Mouse (Mus musculus): ENCODE measurements around the gene Cxcl14. TPM values are rescaled to one million over a fixed set of nuclear protein-coding genes. Genes with fewer than 3 reads are reported as not detected.

The Cxcl14 gene
- polyA plus RNA-seq, 1 experiment from 2014 or later: 2.2 TPM

DNA sequence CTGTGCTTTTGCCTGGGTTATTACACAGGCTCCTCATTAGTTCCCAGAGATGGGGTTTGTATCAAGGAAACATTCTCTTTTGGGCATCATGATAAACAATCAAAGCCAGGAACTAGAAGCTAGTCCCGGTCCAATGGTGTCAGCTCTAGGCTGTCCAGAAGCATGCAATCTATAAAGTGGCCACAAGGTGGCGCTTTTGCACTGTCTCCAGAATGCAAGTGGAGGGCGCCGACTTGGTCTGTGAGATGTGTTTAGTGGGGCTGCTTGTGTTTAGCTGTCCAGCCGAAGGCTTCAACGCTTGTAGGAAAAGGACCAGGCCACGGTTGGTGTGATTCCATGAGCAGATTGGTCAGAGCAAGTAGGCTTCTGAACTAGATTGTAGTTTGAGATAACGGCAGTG, 16.9 kb downstream of the Cxcl14 start:
- H3K4me2 ChIP-seq (replicated peaks): no peak overlapping the region
- H3K27me3 ChIP-seq (ENCODE audit: control insufficient read depth, insufficient read depth, low read length): no peaks in the 10 kb centered on the region
- ATAC-seq (ENCODE audit: low FRiP score) (peak; percentile 81; the same call in 1 of the 2 replicates), DNase-seq (ENCODE audit: low spot score) (peak; percentile 97)
- H3K27ac ChIP-seq: no peak overlapping the region
- no peak overlapping the region for H3K9ac ChIP-seq
- no peak overlapping the region for H3K4me3 ChIP-seq (replicated peaks; ENCODE audit: low read length)
- WGBS: 24% methylated on average over 8 of the region's 8 CpGs
- no peaks in the 10 kb centered on the region for H3K36me3 ChIP-seq (replicated peaks; ENCODE audit: control insufficient read depth, insufficient read depth)
- no peaks in the 10 kb centered on the region for H3K4me1 ChIP-seq (replicated peaks; ENCODE audit: control insufficient read depth, insufficient read depth, low read length)
- H3K9me3 ChIP-seq (ENCODE audit: control insufficient read depth, low read length): no peaks in the 10 kb centered on the region

- ATAC-seq (ENCODE audit: low FRiP score): no peak
- no peak overlapping the region for H3K4me3 ChIP-seq (replicated peaks; ENCODE audit: low read length)
- peaks cover 6% of the 10 kb centered on the region; the same call in 1 of the 2 replicates for H3K9me3 ChIP-seq (ENCODE audit: control insufficient read depth, low read length)
- no peak overlapping the region for H3K4me2 ChIP-seq (replicated peaks)
- H3K36me3 ChIP-seq (replicated peaks; ENCODE audit: control insufficient read depth, insufficient read depth): no peaks in the 10 kb centered on the region
- H3K27ac ChIP-seq: no peak overlapping the region
- H3K27me3 ChIP-seq (ENCODE audit: control insufficient read depth, insufficient read depth, low read length): no peaks in the 10 kb centered on the region
- H3K9ac ChIP-seq: no peak overlapping the region
- WGBS: 59% methylated on average over 2 of the region's 2 CpGs
- no peak for DNase-seq (ENCODE audit: low spot score)
- H3K4me1 ChIP-seq (replicated peaks; ENCODE audit: control insufficient read depth, insufficient read depth, low read length): no peaks in the 10 kb centered on the region
Observed at GRCm38 (mm10) chr13:56275171-56275570, 21.2 kb downstream of the Cxcl14 start.

GRCm38 (mm10) chr13:56270124-56270523, 26.2 kb downstream of the Cxcl14 start:
- peaks cover 11% of the 10 kb centered on the region for H3K27me3 ChIP-seq (ENCODE audit: control insufficient read depth, insufficient read depth, low read length)
- ATAC-seq (ENCODE audit: low FRiP score) (no peak), DNase-seq (ENCODE audit: low spot score) (no peak)
- no peak overlapping the region for H3K27ac ChIP-seq
- peaks cover 6% of the 10 kb centered on the region; the same call in 1 of the 2 replicates for H3K9me3 ChIP-seq (ENCODE audit: control insufficient read depth, low read length)
- H3K9ac ChIP-seq: no peak overlapping the region
- no peak overlapping the region for H3K4me3 ChIP-seq (replicated peaks; ENCODE audit: low read length)
- H3K4me2 ChIP-seq (replicated peaks): no peak overlapping the region
- 63% methylated on average over 13 of the region's 13 CpGs for WGBS
- H3K4me1 ChIP-seq (replicated peaks; ENCODE audit: control insufficient read depth, insufficient read depth, low read length): no peaks in the 10 kb centered on the region
- no peaks in the 10 kb centered on the region for H3K36me3 ChIP-seq (replicated peaks; ENCODE audit: control insufficient read depth, insufficient read depth)

DNA sequence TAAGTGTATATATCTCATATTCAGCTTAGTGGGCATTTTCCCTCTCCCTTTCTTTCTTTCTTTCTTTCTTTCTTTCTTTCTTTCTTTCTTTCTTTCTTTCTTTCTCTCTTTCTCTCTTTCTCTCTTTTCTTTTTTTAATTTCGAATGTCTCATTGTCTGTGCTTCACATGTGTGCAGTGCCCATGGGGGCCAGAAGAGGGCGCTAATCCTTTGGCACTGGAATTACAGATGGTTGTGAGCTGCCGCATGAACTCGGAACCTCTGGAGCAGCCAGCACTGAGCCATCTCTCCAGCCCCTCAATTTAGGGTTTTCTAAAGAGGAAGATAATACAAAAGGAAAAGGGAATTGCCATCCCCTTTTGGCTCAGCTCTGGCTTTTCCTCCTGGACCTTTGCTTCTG, 29.0 kb downstream of the Cxcl14 start:
- peaks cover 35% of the 10 kb centered on the region for H3K27me3 ChIP-seq (ENCODE audit: control insufficient read depth, insufficient read depth, low read length)
- H3K4me1 ChIP-seq (replicated peaks; ENCODE audit: control insufficient read depth, insufficient read depth, low read length): no peaks in the 10 kb centered on the region
- WGBS: 76% methylated on average over 4 of the region's 4 CpGs
- no peak overlapping the region for H3K4me2 ChIP-seq (replicated peaks)
- peaks cover 6% of the 10 kb centered on the region; the same call in 1 of the 2 replicates for H3K9me3 ChIP-seq (ENCODE audit: control insufficient read depth, low read length)
- H3K36me3 ChIP-seq (replicated peaks; ENCODE audit: control insufficient read depth, insufficient read depth): no peaks in the 10 kb centered on the region
- H3K9ac ChIP-seq: no peak overlapping the region
- no peak for ATAC-seq (ENCODE audit: low FRiP score)
- no peak for DNase-seq (ENCODE audit: low spot score)
- no peak overlapping the region for H3K27ac ChIP-seq
- H3K4me3 ChIP-seq (replicated peaks; ENCODE audit: low read length): no peak overlapping the region

- DNase-seq (ENCODE audit: low spot score) (peak; percentile 65), ATAC-seq (ENCODE audit: low FRiP score) (no peak)
- Histone ChIP-seq H3K4me2 (replicated peaks) (no peak overlapping the region), H3K4me3 (replicated peaks; ENCODE audit: low read length) (no peak overlapping the region), H3K27ac (no peak overlapping the region), H3K36me3 (replicated peaks; ENCODE audit: control insufficient read depth, insufficient read depth) (no peaks in the 10 kb centered on the region), H3K4me1 (replicated peaks; ENCODE audit: control insufficient read depth, insufficient read depth, low read length) (no peaks in the 10 kb centered on the region), H3K9me3 (ENCODE audit: control insufficient read depth, low read length) (peaks cover 3% of the 10 kb centered on the region; the same call in 1 of the 2 replicates), H3K27me3 (ENCODE audit: control insufficient read depth, insufficient read depth, low read length) (peaks cover 45% of the 10 kb centered on the region), H3K9ac (no peak overlapping the region)
- 35% methylated on average over 8 of the region's 8 CpGs for WGBS
Observed at GRCm38 (mm10) chr13:56266435-56266834, 29.9 kb downstream of the Cxcl14 start.

GRCm38 (mm10) chr13:56265661-56266060, 30.7 kb downstream of the Cxcl14 start:
- H3K27me3 ChIP-seq (ENCODE audit: control insufficient read depth, insufficient read depth, low read length): peaks cover 53% of the 10 kb centered on the region
- no peaks in the 10 kb centered on the region for H3K36me3 ChIP-seq (replicated peaks; ENCODE audit: control insufficient read depth, insufficient read depth)
- 67% methylated on average over 5 of the region's 5 CpGs for WGBS
- H3K4me1 ChIP-seq (replicated peaks; ENCODE audit: control insufficient read depth, insufficient read depth, low read length): no peaks in the 10 kb centered on the region
- DNase-seq (ENCODE audit: low spot score) (no peak), ATAC-seq (ENCODE audit: low FRiP score) (no peak)
- no peak overlapping the region for H3K4me2 ChIP-seq (replicated peaks)
- no peak overlapping the region for H3K9ac ChIP-seq
- no peak overlapping the region for H3K27ac ChIP-seq
- no peak overlapping the region for H3K4me3 ChIP-seq (replicated peaks; ENCODE audit: low read length)
- H3K9me3 ChIP-seq (ENCODE audit: control insufficient read depth, low read length): no peaks in the 10 kb centered on the region

- Histone ChIP-seq H3K27ac (no peak overlapping the region), H3K9me3 (ENCODE audit: control insufficient read depth, low read length) (no peaks in the 10 kb centered on the region), H3K9ac (no peak overlapping the region), H3K27me3 (ENCODE audit: control insufficient read depth, insufficient read depth, low read length) (peaks cover 87% of the 10 kb centered on the region), H3K4me1 (replicated peaks; ENCODE audit: control insufficient read depth, insufficient read depth, low read length) (peaks cover 11% of the 10 kb centered on the region; the same call in 1 of the 2 replicates), H3K4me2 (replicated peaks) (no peak overlapping the region), H3K4me3 (replicated peaks; ENCODE audit: low read length) (no peak overlapping the region), H3K36me3 (replicated peaks; ENCODE audit: control insufficient read depth, insufficient read depth) (no peaks in the 10 kb centered on the region)
- DNase-seq (ENCODE audit: low spot score) (no peak), ATAC-seq (ENCODE audit: low FRiP score) (no peak)
- WGBS: 62% methylated on average over 4 of the region's 4 CpGs
Observed at GRCm38 (mm10) chr13:56262269-56262668, 34.1 kb downstream of the Cxcl14 start.

DNA sequence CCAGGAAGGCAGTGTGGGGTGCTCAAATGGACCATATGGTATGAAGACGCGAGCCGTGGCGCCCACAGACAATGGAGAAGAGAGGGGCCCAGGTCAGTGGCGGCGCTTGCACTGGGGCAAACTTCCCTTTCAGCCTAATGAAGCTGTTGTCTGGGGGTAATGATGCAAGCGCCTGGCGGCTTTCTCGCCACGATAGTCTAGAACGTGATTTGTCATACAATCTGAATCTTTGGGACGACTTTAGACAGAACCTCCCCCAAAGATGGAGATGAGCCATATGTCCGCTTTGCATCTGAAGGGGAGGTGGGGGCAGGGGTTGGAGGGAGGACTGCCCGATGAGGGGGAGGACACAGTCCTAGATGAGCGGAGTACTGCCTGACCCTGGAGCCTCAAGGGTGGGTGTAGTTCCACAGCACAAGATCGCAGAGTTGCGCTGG, 36.0 kb downstream of the Cxcl14 start:
- H3K27ac ChIP-seq: no peak overlapping the region
- no peak overlapping the region for H3K4me3 ChIP-seq (replicated peaks; ENCODE audit: low read length)
- H3K4me2 ChIP-seq (replicated peaks): no peak overlapping the region
- WGBS: 2% methylated on average over 17 of the region's 17 CpGs
- peaks cover 98% of the 10 kb centered on the region for H3K27me3 ChIP-seq (ENCODE audit: control insufficient read depth, insufficient read depth, low read length)
- H3K9ac ChIP-seq: no peak overlapping the region
- no peaks in the 10 kb centered on the region for H3K36me3 ChIP-seq (replicated peaks; ENCODE audit: control insufficient read depth, insufficient read depth)
- H3K9me3 ChIP-seq (ENCODE audit: control insufficient read depth, low read length): no peaks in the 10 kb centered on the region
- H3K4me1 ChIP-seq (replicated peaks; ENCODE audit: control insufficient read depth, insufficient read depth, low read length): peaks cover 16% of the 10 kb centered on the region; the same call in 1 of the 2 replicates
- DNase-seq (ENCODE audit: low spot score) (no peak), ATAC-seq (ENCODE audit: low FRiP score) (peak; percentile 25; the same call in 1 of the 2 replicates)

DNA sequence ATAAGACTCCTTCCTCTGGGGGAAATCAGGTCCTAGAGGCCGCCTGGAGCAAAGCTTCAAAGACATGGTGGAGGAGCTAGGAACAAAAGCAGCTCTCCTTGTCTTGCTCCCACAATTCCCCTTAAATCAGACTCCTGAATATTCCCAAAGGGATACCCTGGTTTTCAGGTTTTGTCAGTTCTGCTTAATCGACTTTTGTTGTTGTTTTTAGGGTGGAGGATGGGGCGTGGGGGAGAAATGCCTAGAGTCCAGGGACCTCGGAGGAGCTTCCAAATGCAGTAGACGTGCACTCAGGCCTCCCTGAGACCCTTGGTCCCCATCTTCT, 36.5 kb downstream of the Cxcl14 start:
- no peak for DNase-seq (ENCODE audit: low spot score)
- Histone ChIP-seq H3K27me3 (ENCODE audit: control insufficient read depth, insufficient read depth, low read length) (peaks cover 99% of the 10 kb centered on the region), H3K36me3 (replicated peaks; ENCODE audit: control insufficient read depth, insufficient read depth) (no peaks in the 10 kb centered on the region), H3K4me1 (replicated peaks; ENCODE audit: control insufficient read depth, insufficient read depth, low read length) (peaks cover 16% of the 10 kb centered on the region; the same call in 1 of the 2 replicates), H3K27ac (no peak overlapping the region), H3K9me3 (ENCODE audit: control insufficient read depth, low read length) (no peaks in the 10 kb centered on the region), H3K9ac (no peak overlapping the region), H3K4me3 (replicated peaks; ENCODE audit: low read length) (no peak overlapping the region), H3K4me2 (replicated peaks) (no peak overlapping the region)
- WGBS: 0% methylated on average over 5 of the region's 5 CpGs
- ATAC-seq (ENCODE audit: low FRiP score): no peak

Data from hindbrain, embryonic 14.5 days (tissue).